Mouse (Mus musculus): ENCODE data around the gene Nup210l.

DNA sequence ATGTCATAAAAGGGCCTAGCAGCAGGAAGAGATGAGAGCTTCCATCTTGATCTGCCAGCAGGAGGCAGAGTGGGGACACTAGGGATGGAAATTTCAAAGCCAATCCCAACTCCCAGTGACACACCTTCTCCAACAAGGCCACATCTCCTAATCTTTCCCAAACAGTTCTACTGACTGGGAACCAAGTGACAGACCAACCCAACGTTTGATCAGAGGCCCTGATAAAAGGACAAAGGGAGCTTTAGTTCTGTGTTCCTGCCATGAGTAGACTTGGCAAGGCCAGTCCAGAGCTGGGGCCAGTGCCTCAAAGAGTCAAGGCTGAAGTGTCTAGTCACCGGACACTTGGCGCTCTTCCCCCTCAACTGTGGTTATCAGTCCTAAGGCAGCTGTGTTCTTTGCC lies 57.6 kb downstream of the Nup210l start:
- TF ChIP-seq CTCF (IDR thresholded peaks at IDR 0.05; ENCODE audit: control insufficient read depth, insufficient read depth, insufficient read length) (no peak), CEBPB (IDR thresholded peaks at IDR 0.05; ENCODE audit: low read depth) (no peak)

Data from C2C12 (cell line).